Mouse (Mus musculus) megakaryocyte, embryonic 14.5 days (primary cell): ENCODE results near the gene Ppp1r12b.

Source experiments
- FLI1 ChIP-seq: IDR thresholded peaks from 2 replicates; pipeline ENCODE4 v1.6.1; 2012; ENCODE audit warnings: low read length, inconsistent platforms, mixed read lengths
- GATA1 ChIP-seq: IDR thresholded peaks from 3 replicates; pipeline ENCODE4 v1.6.1; 2012; ENCODE audit warnings: mixed read lengths, low read length, inconsistent platforms, borderline replicate concordance

- TF ChIP-seq GATA1 (no peak), FLI1 (no peak)
Observed at GRCm38 (mm10) chr1:134796076-134796475, 159.7 kb downstream of the Ppp1r12b start.
